Mouse (Mus musculus) right cerebral cortex, postnatal 4 days (tissue): ENCODE results near the gene Lrrc10.
"Not testable (repeated sequence)": the region's sequence is repeated elsewhere in the genome, so short reads cannot be mapped to it uniquely, and the experiment has no call there.

ENCODE experiments used
- DNase-seq: peaks from one replicate; pipeline ENCODE4 v3.0.0-alpha.2; 2022

Gene Lrrc10

GRCm38 (mm10) chr10:117045175-117046056, at the start of gene Lrrc10:
Gene Lrrc10, plus strand, starts transcription at chr10:117045341.
- DNase-seq = no peak

- DNase-seq = no peak
Measured at GRCm38 (mm10) chr10:116995584-116996235, 49.4 kb upstream of the Lrrc10 start.

- DNase-seq = no peak
Measured at GRCm38 (mm10) chr10:116996236-116996600, 48.9 kb upstream of the Lrrc10 start.

- no peak for DNase-seq
Measured at GRCm38 (mm10) chr10:116998716-116999455, 46.3 kb upstream of the Lrrc10 start.

- no peak for DNase-seq
Measured at GRCm38 (mm10) chr10:117000975-117001374, 44.2 kb upstream of the Lrrc10 start.

GRCm38 (mm10) chr10:117004695-117005094, 40.4 kb upstream of the Lrrc10 start:
- DNase-seq = no peak

GRCm38 (mm10) chr10:117005707-117006464, 39.3 kb upstream of the Lrrc10 start:
- DNase-seq = no peak

GRCm38 (mm10) chr10:117009691-117010090, 35.5 kb upstream of the Lrrc10 start:
- no peak for DNase-seq

- DNase-seq = no peak
Measured at GRCm38 (mm10) chr10:117011047-117011446, 34.1 kb upstream of the Lrrc10 start.

GRCm38 (mm10) chr10:117013689-117014390, 31.3 kb upstream of the Lrrc10 start:
- DNase-seq = no peak

- DNase-seq = no peak
Measured at GRCm38 (mm10) chr10:117014565-117014964, 30.6 kb upstream of the Lrrc10 start.

GRCm38 (mm10) chr10:117018281-117018840, 26.8 kb upstream of the Lrrc10 start:
- DNase-seq = peak; percentile 13

- DNase-seq = no peak
Measured at GRCm38 (mm10) chr10:117021020-117021754, 24.0 kb upstream of the Lrrc10 start.

- no peak for DNase-seq
Measured at GRCm38 (mm10) chr10:117023693-117024092, 21.4 kb upstream of the Lrrc10 start.

- not testable (repeated sequence) for DNase-seq
Measured at GRCm38 (mm10) chr10:117025776-117026175, 19.4 kb upstream of the Lrrc10 start.

- no peak for DNase-seq
Measured at GRCm38 (mm10) chr10:117026176-117026575, 19.0 kb upstream of the Lrrc10 start.

- no peak for DNase-seq
Measured at GRCm38 (mm10) chr10:117031160-117031559, 14.0 kb upstream of the Lrrc10 start.

GRCm38 (mm10) chr10:117033785-117034184, 11.4 kb upstream of the Lrrc10 start:
- DNase-seq = peak; percentile 82

- DNase-seq = peak; percentile 31
Measured at GRCm38 (mm10) chr10:117040355-117040754, 4.8 kb upstream of the Lrrc10 start.

- no peak for DNase-seq
Measured at GRCm38 (mm10) chr10:117042295-117042694, 2.8 kb upstream of the Lrrc10 start.
